Mouse (Mus musculus): ENCODE data around the gene Tbxas1.

The Tbxas1 gene

DNA sequence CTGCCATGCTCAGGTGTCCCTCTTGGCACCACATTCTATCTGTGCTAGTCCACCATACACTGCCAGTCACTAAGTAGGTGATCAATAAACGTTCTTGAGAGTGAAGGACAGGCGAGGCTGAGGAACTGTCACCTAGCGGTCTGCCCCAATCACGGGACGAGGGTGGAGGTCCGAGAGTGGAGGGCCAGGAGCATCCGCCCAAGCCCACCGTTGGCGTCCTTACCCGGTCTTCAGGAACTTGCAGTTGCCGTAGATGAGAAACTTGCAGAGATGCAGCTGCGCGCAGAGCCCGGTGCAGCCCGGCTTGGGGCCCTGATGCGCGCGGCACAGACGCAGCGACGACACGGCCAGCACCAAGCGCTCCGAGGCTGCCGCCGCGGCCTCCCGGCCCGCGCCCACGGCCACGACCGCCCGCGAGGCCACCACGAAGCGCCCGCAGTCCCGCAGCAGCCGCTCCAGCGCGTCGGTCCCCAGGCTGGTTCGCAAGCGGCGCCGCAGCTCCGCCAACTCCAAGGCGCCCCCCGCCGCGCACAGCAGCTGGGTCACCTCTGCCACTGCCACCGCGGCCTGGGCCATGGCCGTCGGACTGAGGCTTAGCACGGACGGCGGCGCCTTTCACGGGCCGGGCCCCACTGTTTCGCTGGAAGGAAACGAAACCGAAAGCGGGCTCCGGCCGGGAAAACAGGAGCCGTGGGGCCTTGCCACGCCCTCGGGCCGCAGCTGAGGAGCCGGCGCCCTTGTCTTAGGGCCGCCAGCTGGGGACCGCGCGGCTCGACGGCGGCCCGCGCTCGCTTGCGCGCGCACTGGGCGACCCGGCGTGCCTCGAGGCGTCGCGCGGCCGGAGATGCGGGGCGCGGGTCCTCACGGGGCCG, 242.6 kb downstream of the Tbxas1 start, which contains the start of gene Parp12:
Parp12 (minus strand) TSS at position 766 of the 872 bp plus-strand sequence.
- DNase-seq (ENCODE audit: low read depth, low spot score) = peak; percentile 67

DNA sequence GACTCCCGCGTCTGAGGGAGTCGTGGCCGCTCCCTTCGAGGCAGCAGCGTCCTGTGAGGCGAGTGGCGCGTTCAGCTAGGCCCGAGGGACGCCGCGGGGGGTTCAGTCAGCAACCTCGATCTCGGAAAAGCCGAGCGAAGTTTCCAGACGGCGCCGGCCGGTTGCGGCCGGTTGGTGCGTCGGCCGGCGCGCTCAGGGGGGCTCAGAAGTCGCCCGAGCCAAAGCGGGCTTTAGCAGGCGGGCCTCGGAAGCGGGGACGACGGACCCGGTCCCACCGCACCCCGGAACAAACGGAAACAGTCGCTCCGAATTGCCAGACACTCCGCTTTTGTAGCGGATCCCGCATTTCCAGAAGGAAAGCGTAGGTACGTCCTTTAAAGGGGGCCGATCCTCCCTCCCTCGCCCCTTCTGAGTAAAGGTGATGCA, 243.3 kb downstream of the Tbxas1 start:
- peak; percentile 72 for DNase-seq (ENCODE audit: low read depth, low spot score)

GRCm38 (mm10) chr6:39120685-39121084, 245.5 kb downstream of the Tbxas1 start:
- no peak for DNase-seq (ENCODE audit: low read depth, low spot score)

DNA sequence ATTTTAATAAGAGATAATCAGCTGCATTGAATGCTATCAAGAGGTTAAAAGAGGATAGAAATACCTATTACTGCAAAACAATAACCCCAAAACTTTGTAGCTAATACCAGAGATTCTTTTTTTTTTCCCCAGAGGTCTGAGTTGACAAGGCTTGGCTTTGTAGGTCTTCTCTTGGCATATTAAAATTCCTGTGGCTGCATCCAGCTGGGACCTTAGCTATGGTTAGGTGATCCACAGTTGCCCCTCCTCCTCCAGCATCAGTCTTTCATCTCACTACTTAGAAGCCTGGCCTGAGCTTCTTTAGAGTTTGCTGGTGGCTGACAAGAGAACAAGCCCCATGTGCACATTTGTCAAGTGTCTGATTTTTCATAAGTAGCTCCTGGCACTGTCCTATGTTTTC, 249.5 kb downstream of the Tbxas1 start:
- no peak for DNase-seq (ENCODE audit: low read depth, low spot score)

DNA sequence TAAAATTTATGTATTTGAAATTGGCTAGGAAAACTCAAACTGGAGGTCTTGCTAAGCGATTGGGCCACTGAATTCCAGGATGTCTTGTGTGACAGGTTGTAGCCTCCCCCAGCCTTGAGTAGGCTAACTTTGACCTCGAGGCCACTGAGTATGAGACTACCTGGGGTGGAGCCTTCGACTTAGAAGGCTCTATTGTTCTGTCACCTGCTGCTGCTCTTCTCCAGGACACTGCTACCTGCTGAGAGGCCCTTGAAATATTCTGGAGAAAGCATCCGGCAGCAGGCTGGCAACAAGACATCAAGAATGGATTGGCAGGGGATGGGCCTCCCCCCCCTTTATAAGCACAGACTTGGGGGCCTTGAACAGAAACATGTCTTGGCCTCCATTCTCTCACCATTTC, 256.3 kb downstream of the Tbxas1 start:
- DNase-seq (ENCODE audit: low read depth, low spot score) = peak; percentile 95

- peak; percentile 88 for DNase-seq (ENCODE audit: low read depth, low spot score)
Observed at GRCm38 (mm10) chr6:39132556-39132955, 257.4 kb downstream of the Tbxas1 start.
